Mouse (Mus musculus): Measurements from ENCODE around the gene Ppp1r9a. TPM values are rescaled to one million over a fixed set of nuclear protein-coding genes. Genes with fewer than 3 reads are reported as not detected.

The Ppp1r9a gene
- polyA plus RNA-seq, 1 experiment from 2014 or later = 51.7 TPM

GRCm38 (mm10) chr6:4993600-4994160 lies 91.0 kb downstream of the Ppp1r9a start:
- ATAC-seq (replicated peaks) = peak; percentile 57; the same call in 1 of the 2 replicates
- H3K9ac ChIP-seq = no peak overlapping the region
- no peaks in the 10 kb centered on the region for H3K36me3 ChIP-seq (replicated peaks)
- H3K4me1 ChIP-seq = peaks cover 13% of the 10 kb centered on the region
- no peak overlapping the region for H3K4me3 ChIP-seq
- WGBS = 32% methylated on average over 15 of the region's 15 CpGs
- no peak overlapping the region for H3K27ac ChIP-seq
- no peaks in the 10 kb centered on the region for H3K27me3 ChIP-seq (replicated peaks)
- peak overlapping the region; percentile 31 for H3K4me2 ChIP-seq
- no peaks in the 10 kb centered on the region for H3K9me3 ChIP-seq

- Histone ChIP-seq H3K9ac (no peak overlapping the region), H3K27ac (no peak overlapping the region; the same call in 1 of the 2 replicates), H3K4me1 (peaks cover 13% of the 10 kb centered on the region), H3K4me3 (no peak overlapping the region), H3K9me3 (no peaks in the 10 kb centered on the region), H3K27me3 (replicated peaks) (no peaks in the 10 kb centered on the region), H3K36me3 (replicated peaks) (no peaks in the 10 kb centered on the region), H3K4me2 (peak overlapping the region; percentile 31)
- WGBS = 25% methylated on average over 14 of the region's 14 CpGs
- peak; percentile 72 for ATAC-seq (replicated peaks)
Observed at GRCm38 (mm10) chr6:4994161-4994919, 91.6 kb downstream of the Ppp1r9a start.

- no peaks in the 10 kb centered on the region for H3K27me3 ChIP-seq (replicated peaks)
- H3K4me3 ChIP-seq = no peak overlapping the region
- H3K4me2 ChIP-seq = no peak overlapping the region
- H3K27ac ChIP-seq = no peak overlapping the region
- 96% methylated on average over 6 of the region's 6 CpGs for WGBS
- H3K9ac ChIP-seq = no peak overlapping the region
- peaks cover 13% of the 10 kb centered on the region for H3K4me1 ChIP-seq
- no peak for ATAC-seq (replicated peaks)
- H3K9me3 ChIP-seq = no peaks in the 10 kb centered on the region
- no peaks in the 10 kb centered on the region for H3K36me3 ChIP-seq (replicated peaks)
Observed at GRCm38 (mm10) chr6:4997599-4997998, 94.9 kb downstream of the Ppp1r9a start.

GRCm38 (mm10) chr6:4998929-4999328 lies 96.2 kb downstream of the Ppp1r9a start:
- H3K9me3 ChIP-seq = no peaks in the 10 kb centered on the region

GRCm38 (mm10) chr6:5000788-5001187 lies 98.1 kb downstream of the Ppp1r9a start:
- Histone ChIP-seq H3K36me3 (replicated peaks) (no peaks in the 10 kb centered on the region), H3K9me3 (no peaks in the 10 kb centered on the region), H3K9ac (no peak overlapping the region), H3K27ac (no peak overlapping the region), H3K4me2 (no peak overlapping the region), H3K4me3 (no peak overlapping the region), H3K4me1 (no peaks in the 10 kb centered on the region), H3K27me3 (replicated peaks) (no peaks in the 10 kb centered on the region)
- WGBS = 54% methylated on average over 8 of the region's 8 CpGs
- no peak for ATAC-seq (replicated peaks)

More at GRCm38 (mm10) chr6:4998929-4999328, 96.2 kb downstream of the Ppp1r9a start:
- ATAC-seq (replicated peaks) = no peak
- Histone ChIP-seq H3K4me1 (peaks cover 8% of the 10 kb centered on the region), H3K36me3 (replicated peaks) (no peaks in the 10 kb centered on the region), H3K4me3 (no peak overlapping the region), H3K27ac (no peak overlapping the region), H3K27me3 (replicated peaks) (no peaks in the 10 kb centered on the region), H3K4me2 (no peak overlapping the region), H3K9ac (no peak overlapping the region)
- 63% methylated on average over 4 of the region's 4 CpGs for WGBS

GRCm38 (mm10) chr6:5005491-5006275 lies 103.0 kb downstream of the Ppp1r9a start:
- ATAC-seq (replicated peaks) = 0 out of 2 replicates have a peak, but pooled peaks have one; percentile 51
- no peak overlapping the region for H3K27ac ChIP-seq
- no peak overlapping the region for H3K4me3 ChIP-seq
- WGBS = 57% methylated on average over 22 of the region's 22 CpGs
- H3K4me1 ChIP-seq = no peaks in the 10 kb centered on the region
- H3K36me3 ChIP-seq (replicated peaks) = no peaks in the 10 kb centered on the region
- no peaks in the 10 kb centered on the region for H3K9me3 ChIP-seq
- H3K27me3 ChIP-seq (replicated peaks) = no peaks in the 10 kb centered on the region
- H3K9ac ChIP-seq = no peak overlapping the region
- no peak overlapping the region for H3K4me2 ChIP-seq

- Histone ChIP-seq H3K4me1 (peaks cover 6% of the 10 kb centered on the region; the same call in 1 of the 2 replicates), H3K27me3 (replicated peaks) (no peaks in the 10 kb centered on the region), H3K4me3 (no peak overlapping the region), H3K36me3 (replicated peaks) (no peaks in the 10 kb centered on the region), H3K9ac (no peak overlapping the region), H3K9me3 (no peaks in the 10 kb centered on the region), H3K27ac (no peak overlapping the region), H3K4me2 (no peak overlapping the region)
- 90% methylated on average over 6 of the region's 6 CpGs for WGBS
- no peak for ATAC-seq (replicated peaks)
Observed at GRCm38 (mm10) chr6:5006283-5006946, 103.7 kb downstream of the Ppp1r9a start.

GRCm38 (mm10) chr6:5008166-5008565 lies 105.4 kb downstream of the Ppp1r9a start:
- Histone ChIP-seq H3K27me3 (replicated peaks) (no peaks in the 10 kb centered on the region), H3K36me3 (replicated peaks) (no peaks in the 10 kb centered on the region), H3K4me1 (peaks cover 8% of the 10 kb centered on the region; the same call in 1 of the 2 replicates), H3K9me3 (no peaks in the 10 kb centered on the region), H3K27ac (no peak overlapping the region), H3K4me2 (no peak overlapping the region), H3K4me3 (no peak overlapping the region), H3K9ac (no peak overlapping the region)
- WGBS = 58% methylated on average over 2 of the region's 2 CpGs
- no peak for ATAC-seq (replicated peaks)

- ATAC-seq (replicated peaks) = no peak
- Histone ChIP-seq H3K4me3 (no peak overlapping the region), H3K4me2 (no peak overlapping the region), H3K27ac (no peak overlapping the region), H3K4me1 (peaks cover 8% of the 10 kb centered on the region; the same call in 1 of the 2 replicates), H3K9ac (no peak overlapping the region), H3K36me3 (replicated peaks) (no peaks in the 10 kb centered on the region), H3K27me3 (replicated peaks) (no peaks in the 10 kb centered on the region), H3K9me3 (no peaks in the 10 kb centered on the region)
- 77% methylated on average over 15 of the region's 15 CpGs for WGBS
Observed at GRCm38 (mm10) chr6:5008603-5009002, 105.9 kb downstream of the Ppp1r9a start.

- no peak overlapping the region for H3K27ac ChIP-seq
- no peaks in the 10 kb centered on the region for H3K36me3 ChIP-seq (replicated peaks)
- no peak overlapping the region for H3K4me3 ChIP-seq
- no peaks in the 10 kb centered on the region for H3K27me3 ChIP-seq (replicated peaks)
- whole genome bisulfite sequencing = 21% methylated on average over 11 of the region's 11 CpGs
- peaks cover 8% of the 10 kb centered on the region; the same call in 1 of the 2 replicates for H3K4me1 ChIP-seq
- no peak overlapping the region for H3K4me2 ChIP-seq
- H3K9ac ChIP-seq = no peak overlapping the region
- H3K9me3 ChIP-seq = no peaks in the 10 kb centered on the region
- peak; percentile 59 for ATAC-seq (replicated peaks)
Observed at GRCm38 (mm10) chr6:5010553-5011416, 108.1 kb downstream of the Ppp1r9a start.

GRCm38 (mm10) chr6:5012794-5013193 lies 110.1 kb downstream of the Ppp1r9a start:
- H3K4me1 ChIP-seq = peaks cover 8% of the 10 kb centered on the region; the same call in 1 of the 2 replicates
- no peak overlapping the region for H3K4me3 ChIP-seq
- H3K9ac ChIP-seq = no peak overlapping the region
- ATAC-seq (replicated peaks) = no peak
- H3K27ac ChIP-seq = no peak overlapping the region
- no peak overlapping the region for H3K4me2 ChIP-seq
- H3K27me3 ChIP-seq (replicated peaks) = no peaks in the 10 kb centered on the region
- 8% methylated on average over 4 of the region's 4 CpGs for WGBS
- no peaks in the 10 kb centered on the region for H3K36me3 ChIP-seq (replicated peaks)
- H3K9me3 ChIP-seq = no peaks in the 10 kb centered on the region

Measured in midbrain, embryonic 15.5 days (tissue).